Mouse (Mus musculus) kidney, embryonic 14.5 days (tissue): ENCODE data around the gene Rrm2. TPM values are rescaled to one million over a fixed set of nuclear protein-coding genes. Genes with fewer than 3 reads are reported as not detected.
"Not testable (repeated sequence)": the region's sequence is repeated elsewhere in the genome, so short reads cannot be mapped to it uniquely, and the experiment has no call there.

Experiments
- ATAC-seq: fragments of 200-750 bp; cut with Nextera tagmentation; 2 replicates; pipeline ENCODE4 v1.8.0; 2017; ENCODE audit warnings: moderate number of reproducible peaks, mild to moderate bottlenecking, moderate TSS enrichment, moderate library complexity; ENCODE audit not compliant: low FRiP score, low TSS enrichment
- H3K27ac ChIP-seq: fragments of 300-500 bp; sonication (generic); 2 replicates; pipeline ENCODE4 v1.5.1; 2014; ENCODE audit warnings: low read depth, mild to moderate bottlenecking, low read length, moderate library complexity, mixed read lengths
- H3K27me3 ChIP-seq: fragments of 300-500 bp; sonication (generic); 2 replicates; pipeline ENCODE4 v1.6.1; 2014; ENCODE audit warnings: mild to moderate bottlenecking, low read length; ENCODE audit not compliant: control insufficient read depth, insufficient read depth
- H3K36me3 ChIP-seq: fragments of 300-500 bp; sonication (generic); 2 replicates; pipeline ENCODE4 v1.6.1; 2014; ENCODE audit warnings: low read length, mixed read lengths; ENCODE audit not compliant: control insufficient read depth, insufficient read depth
- H3K4me1 ChIP-seq: fragments of 300-500 bp; sonication (generic); 2 replicates; pipeline ENCODE4 v1.6.1; 2014; ENCODE audit warnings: low read length, mixed read lengths; ENCODE audit not compliant: control insufficient read depth, insufficient read depth
- H3K4me2 ChIP-seq: fragments of 300-500 bp; sonication (generic); replicated peaks from 2 replicates; pipeline ENCODE4 v1.6.1; 2014; ENCODE audit warnings: low read depth, mild to moderate bottlenecking, low read length
- H3K4me3 ChIP-seq: fragments of 300-500 bp; sonication (generic); 2 replicates; pipeline ENCODE4 v1.5.1; 2014; ENCODE audit warnings: mild to moderate bottlenecking, low read length
- H3K9ac ChIP-seq: fragments of 300-500 bp; sonication (generic); 2 replicates; pipeline ENCODE4 v1.6.1; 2014; ENCODE audit warnings: low read depth, mild to moderate bottlenecking, low read length, moderate library complexity
- H3K9me3 ChIP-seq: fragments of 300-500 bp; sonication (generic); 2 replicates; pipeline ENCODE4 v1.6.1; 2016; ENCODE audit warnings: low read length; ENCODE audit not compliant: control insufficient read depth
- WGBS: fragments of 180-500 bp; shearing (Covaris S2); extraction: QIAGEN DNeasy Blood & Tissue Kit; methylation state at CpG from one replicate; pipeline ENCODE4 v1.1.7; 2014; 5-methylcytosine and 5-hydroxymethylcytosine counted together
- polyA plus RNA-seq: library from polyadenylated mRNA; unstranded; fragments of >200 nt; fragmentation: Nextera tagmentation; extraction: Ambion mirVana; gene quantifications from 2 replicates; pipeline ENCODE4 v1.2.1, GENCODE M21; 2014

Rrm2 gene
- polyA plus RNA-seq, 1 experiment from 2014 or later: 236 TPM

DNA sequence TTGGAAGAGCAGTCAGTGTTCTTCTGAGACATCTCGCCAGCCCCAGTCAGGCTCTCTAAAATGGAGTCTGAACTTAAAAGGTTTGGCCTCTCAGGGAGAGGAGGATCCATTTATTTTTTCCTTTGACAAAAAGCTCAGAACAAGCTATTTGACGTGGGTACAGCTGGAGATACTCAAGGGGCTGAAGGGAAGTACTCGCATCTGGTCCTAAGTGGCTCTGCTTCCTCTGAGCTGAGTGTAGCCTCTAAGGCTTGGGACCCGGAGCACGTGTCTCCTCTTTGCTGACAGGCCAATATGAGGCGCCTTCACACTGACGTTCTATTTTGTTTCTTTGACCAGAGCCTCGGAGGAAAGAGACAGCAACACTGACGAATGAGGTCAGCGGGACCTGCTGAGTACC, 8.5 kb upstream of the Rrm2 start:
- H3K27me3 ChIP-seq: no peaks in the 10 kb centered on the region
- no peak overlapping the region for H3K27ac ChIP-seq
- no peak for ATAC-seq
- H3K4me2 ChIP-seq: no peak overlapping the region
- H3K9ac ChIP-seq: no peak overlapping the region
- H3K4me3 ChIP-seq: no peak overlapping the region
- H3K9me3 ChIP-seq: no peaks in the 10 kb centered on the region
- H3K36me3 ChIP-seq: no peaks in the 10 kb centered on the region
- 53% methylated on average over 10 of the region's 10 CpGs for WGBS
- no peaks in the 10 kb centered on the region for H3K4me1 ChIP-seq

DNA sequence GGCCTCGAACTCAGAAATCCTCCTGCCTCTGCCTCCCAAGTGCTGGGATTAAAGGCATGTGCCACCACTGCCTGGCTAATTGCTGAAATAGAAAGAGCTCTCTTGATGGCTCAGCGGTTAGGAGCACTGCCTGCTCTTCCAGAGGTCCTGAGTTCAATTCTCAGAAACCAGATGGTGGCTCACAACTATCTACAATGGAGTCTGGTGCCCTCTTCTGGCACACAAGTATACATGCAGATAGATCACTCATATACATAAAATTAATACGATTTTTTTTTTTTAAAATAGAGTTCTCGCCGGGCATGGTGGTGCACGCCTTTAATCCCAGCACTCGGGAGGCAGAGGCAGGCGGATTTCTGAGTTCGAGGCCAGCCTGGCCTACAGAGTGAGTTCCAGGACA, 6.4 kb upstream of the Rrm2 start:
- WGBS: 86% methylated on average over 9 of the region's 9 CpGs
- not testable (repeated sequence) for ATAC-seq

DNA sequence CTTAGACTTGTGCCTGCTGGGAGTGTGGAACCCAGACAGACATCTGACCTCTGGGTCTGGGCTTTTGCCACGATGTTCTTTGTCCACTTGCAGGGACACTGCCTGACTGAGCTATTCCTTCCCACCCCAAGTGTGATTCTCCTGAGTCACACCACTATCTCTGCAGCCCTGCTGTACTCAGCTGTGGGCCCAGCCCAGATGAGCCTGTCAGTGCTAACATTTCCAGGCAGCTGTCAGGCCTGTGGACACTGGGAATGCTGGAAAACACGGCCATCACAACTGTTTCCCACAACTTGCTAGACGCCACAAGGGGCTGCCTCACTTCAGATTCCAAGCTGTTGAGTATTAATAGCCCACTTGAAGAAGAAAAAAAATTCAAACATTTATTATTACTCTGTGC, 5.0 kb upstream of the Rrm2 start:
- Histone ChIP-seq H3K27me3 (no peaks in the 10 kb centered on the region), H3K4me2 (no peak overlapping the region), H3K9me3 (no peaks in the 10 kb centered on the region), H3K27ac (no peak overlapping the region), H3K9ac (no peak overlapping the region), H3K4me1 (peaks cover 5% of the 10 kb centered on the region; the same call in 1 of the 2 replicates), H3K36me3 (no peaks in the 10 kb centered on the region), H3K4me3 (no peak overlapping the region)
- no peak for ATAC-seq
- 90% methylated on average over 3 of the region's 3 CpGs for WGBS

More for the DNA sequence above, 6.4 kb upstream of the Rrm2 start:
- not testable (repeated sequence) for H3K27me3 ChIP-seq, H3K4me3 ChIP-seq, H3K4me2 ChIP-seq, H3K9ac ChIP-seq, H3K36me3 ChIP-seq, H3K4me1 ChIP-seq, H3K9me3 ChIP-seq, H3K27ac ChIP-seq

DNA sequence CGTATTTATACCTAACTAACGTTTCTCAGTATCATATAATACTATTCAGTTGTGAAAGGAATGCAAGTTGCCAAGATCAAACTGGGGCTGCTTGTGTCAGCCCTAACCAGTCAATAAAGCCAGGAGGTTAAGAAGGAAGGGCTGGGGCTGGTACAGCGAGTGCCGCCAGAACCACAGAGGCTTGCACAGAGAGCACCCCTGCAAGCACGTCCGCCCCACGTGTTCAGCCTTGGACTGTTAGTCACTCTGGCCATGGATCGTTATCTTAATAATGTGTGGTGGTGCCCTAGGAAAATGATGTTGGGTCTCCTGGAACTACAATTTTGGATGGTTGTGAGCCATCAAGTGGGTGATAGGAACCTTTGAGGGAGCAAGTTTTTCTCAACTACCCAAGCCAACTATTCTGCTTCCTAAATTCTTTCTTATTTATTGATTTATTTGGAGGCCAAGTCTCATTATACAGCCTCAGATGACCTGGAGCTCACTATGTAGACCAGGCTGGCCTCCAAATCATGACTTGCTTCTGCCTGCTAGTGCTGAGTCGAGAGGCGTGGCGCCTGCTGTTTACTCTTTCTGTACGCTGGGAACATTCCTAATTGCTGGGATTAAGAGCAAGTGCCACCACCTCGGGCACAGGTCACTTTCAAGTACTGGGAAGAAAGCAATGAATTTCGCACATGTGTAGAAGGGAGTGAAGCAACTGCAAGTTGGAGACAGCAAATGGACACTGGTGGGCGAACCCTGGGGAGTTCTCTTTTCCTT, 2.4 kb upstream of the Rrm2 start:
- Histone ChIP-seq H3K9me3 (no peaks in the 10 kb centered on the region), H3K27me3 (no peaks in the 10 kb centered on the region), H3K4me1 (peaks cover 9% of the 10 kb centered on the region; the same call in 1 of the 2 replicates), H3K36me3 (peaks cover 4% of the 10 kb centered on the region; the same call in 1 of the 2 replicates), H3K27ac (no peak overlapping the region), H3K4me3 (no peak overlapping the region), H3K9ac (no peak overlapping the region), H3K4me2 (no peak overlapping the region)
- no peak for ATAC-seq
- 85% methylated on average over 15 of the region's 15 CpGs for WGBS

DNA sequence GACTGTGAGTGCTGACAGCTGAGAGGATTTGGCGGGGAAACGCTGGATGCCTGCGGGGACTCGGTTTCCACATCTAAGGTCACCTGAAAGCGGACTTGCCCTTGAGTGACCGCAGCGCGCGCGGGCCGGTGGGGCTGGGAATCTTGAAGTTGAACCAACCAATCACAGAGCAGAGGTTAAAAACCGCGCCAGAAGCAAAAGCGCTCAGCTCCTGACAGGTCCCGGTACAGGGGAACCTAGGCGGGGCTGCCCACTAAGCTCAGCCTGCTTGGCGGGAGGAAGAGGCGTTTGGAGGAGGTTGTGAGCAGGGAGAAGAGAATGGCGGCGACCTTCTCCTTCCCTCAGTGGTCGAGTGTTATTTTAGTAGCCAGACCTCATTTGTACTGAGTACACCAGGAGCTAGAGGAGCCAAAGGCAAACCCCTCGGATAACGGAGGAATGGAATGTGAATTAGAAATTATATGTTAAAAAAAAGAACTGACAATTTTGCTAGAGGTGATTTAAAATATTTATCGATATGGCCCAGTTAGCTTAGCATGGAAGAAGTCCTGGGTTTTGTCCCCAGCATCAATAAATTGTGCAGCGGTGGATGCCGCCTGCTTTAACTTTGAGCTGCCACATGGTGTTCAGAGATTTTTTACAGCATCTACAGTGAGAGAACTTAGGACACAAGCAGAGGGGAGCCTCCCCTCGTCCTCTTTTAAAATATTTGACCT, 1.1 kb upstream of the Rrm2 start:
- Histone ChIP-seq H3K27ac (peak overlapping the region; percentile 56; the same call in 1 of the 2 replicates), H3K4me2 (peak overlapping the region; percentile 87), H3K9ac (peak overlapping the region; percentile 90), H3K27me3 (no peaks in the 10 kb centered on the region), H3K4me3 (peak overlapping the region; percentile 90), H3K9me3 (no peaks in the 10 kb centered on the region), H3K36me3 (peaks cover 17% of the 10 kb centered on the region), H3K4me1 (peaks cover 12% of the 10 kb centered on the region; the same call in 1 of the 2 replicates)
- 1% methylated on average over 27 of the region's 27 CpGs for WGBS
- ATAC-seq: peak; percentile 41

DNA sequence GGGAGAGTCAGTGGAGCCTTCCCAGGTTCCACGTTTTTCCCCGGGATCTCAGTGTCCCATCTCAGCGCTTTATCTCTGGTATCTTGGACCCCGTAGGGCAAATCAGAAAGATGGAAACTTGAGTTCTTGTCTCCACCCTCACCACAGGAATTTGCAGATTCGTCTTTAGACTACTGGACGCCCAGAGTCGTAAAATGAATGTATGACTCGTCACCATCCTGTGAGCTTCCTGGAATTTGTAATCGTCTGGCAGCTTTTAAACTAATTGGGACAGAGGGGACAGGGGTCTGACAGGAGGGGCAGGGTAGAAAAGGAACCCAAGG, 600 bp upstream of the Rrm2 start:
- WGBS: 0% methylated on average over 9 of the region's 9 CpGs
- peak overlapping the region; percentile 90 for H3K9ac ChIP-seq
- H3K27ac ChIP-seq: peak overlapping the region; percentile 56; the same call in 1 of the 2 replicates
- H3K4me3 ChIP-seq: peak overlapping the region; percentile 90
- 0 out of 2 replicates have a peak, but pooled peaks have one; percentile 15 for ATAC-seq
- H3K4me2 ChIP-seq: peak overlapping the region; percentile 87
- peaks cover 12% of the 10 kb centered on the region; the same call in 1 of the 2 replicates for H3K4me1 ChIP-seq
- peaks cover 22% of the 10 kb centered on the region for H3K36me3 ChIP-seq
- H3K9me3 ChIP-seq: no peaks in the 10 kb centered on the region
- no peaks in the 10 kb centered on the region for H3K27me3 ChIP-seq

DNA sequence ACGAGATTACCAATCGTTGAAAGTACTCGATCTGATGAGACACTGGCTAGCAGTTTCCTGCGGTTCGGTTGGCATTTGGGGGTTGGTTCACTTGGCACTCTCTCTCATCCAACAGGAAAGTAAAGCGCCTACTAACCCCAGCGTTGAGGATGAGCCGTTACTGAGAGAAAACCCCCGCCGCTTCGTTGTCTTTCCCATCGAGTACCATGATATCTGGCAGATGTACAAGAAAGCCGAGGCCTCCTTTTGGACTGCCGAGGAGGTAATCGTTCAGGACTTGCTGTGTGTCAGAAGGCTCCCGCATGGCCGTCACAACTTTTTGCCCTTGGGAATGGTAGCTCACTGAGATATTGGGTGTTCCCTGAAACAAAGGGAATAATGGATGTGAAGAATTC, 780 bp downstream of the Rrm2 start:
- WGBS: under 1% methylated on average over 17 of the region's 17 CpGs
- Histone ChIP-seq H3K9me3 (no peaks in the 10 kb centered on the region), H3K36me3 (peaks cover 33% of the 10 kb centered on the region), H3K27ac (peak overlapping the region; percentile 87), H3K4me2 (peak overlapping the region; percentile 87), H3K27me3 (no peaks in the 10 kb centered on the region), H3K4me1 (peaks cover 12% of the 10 kb centered on the region; the same call in 1 of the 2 replicates), H3K9ac (peak overlapping the region; percentile 90), H3K4me3 (peak overlapping the region; percentile 90)
- no peak for ATAC-seq

DNA sequence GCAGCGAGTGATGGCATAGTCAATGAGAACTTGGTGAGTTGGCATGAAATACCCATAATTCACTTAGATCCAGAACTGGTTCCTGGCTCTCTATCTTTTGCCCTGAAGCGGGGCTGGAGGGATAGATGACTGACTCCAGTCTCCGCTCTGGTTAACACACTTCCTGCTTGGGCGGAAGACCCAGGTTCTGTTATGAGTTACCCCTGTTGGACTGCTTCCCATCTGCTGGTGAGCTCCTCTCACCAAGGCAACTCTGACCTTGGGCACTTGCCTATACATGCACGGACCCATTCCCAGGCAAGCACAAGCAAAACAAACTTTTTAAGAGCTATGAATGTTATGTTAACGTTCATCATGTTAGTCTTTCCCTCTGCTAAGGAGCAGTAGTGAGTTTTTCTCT, 1.4 kb downstream of the Rrm2 start:
- peak overlapping the region; percentile 49; the same call in 1 of the 2 replicates for H3K27ac ChIP-seq
- ATAC-seq: no peak
- H3K4me3 ChIP-seq: peak overlapping the region; percentile 90
- H3K9ac ChIP-seq: peak overlapping the region; percentile 90
- peak overlapping the region; percentile 87 for H3K4me2 ChIP-seq
- H3K9me3 ChIP-seq: no peaks in the 10 kb centered on the region
- H3K36me3 ChIP-seq: peaks cover 38% of the 10 kb centered on the region
- H3K27me3 ChIP-seq: no peaks in the 10 kb centered on the region
- H3K4me1 ChIP-seq: peaks cover 12% of the 10 kb centered on the region; the same call in 1 of the 2 replicates
- WGBS: 10% methylated on average over 6 of the region's 6 CpGs
